Mouse (Mus musculus) myocyte (in vitro differentiated cells): Measurements from ENCODE around the gene Csad.
A peak's percentile ranks its signal among the peaks of the same experiment; 100 is the strongest.

Experiments used
- CEBPB ChIP-seq: IDR thresholded peaks from 2 replicates; pipeline ENCODE4 v1.6.1; 2011; ENCODE audit warnings: mild to moderate bottlenecking, moderate library complexity; ENCODE audit not compliant: poor library complexity, insufficient read depth, severe bottlenecking
- MAX ChIP-seq: IDR thresholded peaks from one replicate; pipeline ENCODE4 v1.6.1; 2011; ENCODE audit warnings: low read depth, mild to moderate bottlenecking, control low read depth
- MYOD1 ChIP-seq, 3 experiments: IDR thresholded peaks; one replicate each; pipeline ENCODE4 v1.6.1; 2011; ENCODE audit warnings: control low read depth in 2 of 3, low read depth in 2 of 3, mild to moderate bottlenecking in 2 of 3, moderate library complexity in 1 of 3; ENCODE audit not compliant: insufficient read length in 2 of 3, control insufficient read depth in 1 of 3
- MYOG ChIP-seq, 3 experiments: IDR thresholded peaks; one replicate each; pipeline ENCODE4 v1.6.1; 2011; ENCODE audit warnings: control low read depth in 2 of 3, low read depth in 2 of 3, mild to moderate bottlenecking in 2 of 3; ENCODE audit not compliant: insufficient read length in 2 of 3, control insufficient read depth in 1 of 3, insufficient read depth in 1 of 3
- POLR2A ChIP-seq: IDR thresholded peaks from one replicate; pipeline ENCODE4 v1.6.1; 2011; ENCODE audit warnings: low read depth, mild to moderate bottlenecking, control low read depth, moderate library complexity; ENCODE audit not compliant: insufficient read length
- POLR2AphosphoS2 ChIP-seq: IDR thresholded peaks from one replicate; pipeline ENCODE4 v1.6.1; 2011; ENCODE audit warnings: low read depth, control low read depth; ENCODE audit not compliant: insufficient read length
- SRF ChIP-seq: IDR thresholded peaks from one replicate; pipeline ENCODE4 v1.6.1; 2011; ENCODE audit warnings: low read depth; ENCODE audit not compliant: control insufficient read depth, insufficient read length
- TCF12 ChIP-seq: IDR thresholded peaks from one replicate; pipeline ENCODE4 v1.6.1; 2011; ENCODE audit warnings: mild to moderate bottlenecking, control low read depth; ENCODE audit not compliant: poor library complexity, insufficient read depth, severe bottlenecking

- TF ChIP-seq POLR2A (no peak), SRF (no peak), MAX (no peak), POLR2AphosphoS2 (no peak), CEBPB (no peak), MYOD1 (IDR thresholded peaks at IDR 0.05; ENCODE audit: control insufficient read depth in 1 of 3, insufficient read length in 2 of 3, low read depth in 2 of 3) (peak in 2 of 3 experiments; percentile 57 to 58), MYOG (IDR thresholded peaks at IDR 0.05; ENCODE audit: control insufficient read depth in 1 of 3, insufficient read depth in 1 of 3, insufficient read length in 2 of 3, low read depth in 2 of 3) (peak in 1 of 3 experiments; percentile 26), TCF12 (no peak)
These were observed 40.4 kb downstream of the Csad start for GRCm38 (mm10) chr15:102163900-102164693.
